Mouse (Mus musculus): ENCODE data around the gene Cldn6. TPM values are rescaled to one million over a fixed set of nuclear protein-coding genes. Genes with fewer than 3 reads are reported as not detected.

Gene Cldn6
- polyA plus RNA-seq, 1 experiment from 2014 or later: 0.30 TPM

GRCm38 (mm10) chr17:23676473-23677031 lies 2.5 kb upstream of the Cldn6 start:
- Histone ChIP-seq H3K4me1 (peaks cover 49% of the 10 kb centered on the region), H3K36me3 (ENCODE audit: poor library complexity, severe bottlenecking) (no peaks in the 10 kb centered on the region), H3K27me3 (peaks cover 62% of the 10 kb centered on the region), H3K27ac (no peak overlapping the region), H3K9me3 (replicated peaks) (no peaks in the 10 kb centered on the region), H3K9ac (peak overlapping the region; percentile 69), H3K4me3 (peak overlapping the region; percentile 49), H3K4me2 (peak overlapping the region; percentile 91)
- ATAC-seq: no peak
- under 1% methylated on average over 37 of the region's 37 CpGs for WGBS

- Histone ChIP-seq H3K4me1 (peaks cover 49% of the 10 kb centered on the region), H3K4me2 (peak within 1 kb of the TSS; percentile 91), H3K36me3 (ENCODE audit: poor library complexity, severe bottlenecking) (no peaks in the 10 kb centered on the region), H3K9me3 (replicated peaks) (no peaks in the 10 kb centered on the region), H3K9ac (peak within 1 kb of the TSS; percentile 69), H3K27ac (no peak within 1 kb of the TSS), H3K27me3 (peaks cover 69% of the 10 kb centered on the region), H3K4me3 (peak within 1 kb of the TSS; percentile 49)
- under 1% methylated on average over 34 of the region's 34 CpGs for WGBS
- ATAC-seq: peak; percentile 42
These were observed 1.8 kb upstream of the Cldn6 start, which contains the start of gene Tnfrsf12a for GRCm38 (mm10) chr17:23677236-23677679. Tnfrsf12a (minus strand) TSS chr17:23677468.

- Histone ChIP-seq H3K4me3 (no peak overlapping the region), H3K4me1 (peaks cover 44% of the 10 kb centered on the region), H3K36me3 (ENCODE audit: poor library complexity, severe bottlenecking) (no peaks in the 10 kb centered on the region), H3K4me2 (no peak overlapping the region), H3K27ac (no peak overlapping the region), H3K9ac (no peak overlapping the region), H3K27me3 (peaks cover 83% of the 10 kb centered on the region), H3K9me3 (replicated peaks) (no peaks in the 10 kb centered on the region)
- ATAC-seq: no peak
- WGBS: 79% methylated on average over 9 of the region's 9 CpGs
These were observed 1.3 kb downstream of the Cldn6 start for GRCm38 (mm10) chr17:23680336-23680735.

- Histone ChIP-seq H3K36me3 (ENCODE audit: poor library complexity, severe bottlenecking) (no peaks in the 10 kb centered on the region), H3K27me3 (peaks cover 75% of the 10 kb centered on the region), H3K4me1 (peaks cover 37% of the 10 kb centered on the region), H3K4me3 (no peak overlapping the region), H3K9ac (no peak overlapping the region), H3K9me3 (replicated peaks) (no peaks in the 10 kb centered on the region), H3K27ac (no peak overlapping the region), H3K4me2 (no peak overlapping the region)
- WGBS: 76% methylated on average over 10 of the region's 10 CpGs
- no peak for ATAC-seq
These were observed 2.0 kb downstream of the Cldn6 start for GRCm38 (mm10) chr17:23681086-23681485.

GRCm38 (mm10) chr17:23682092-23682491 lies 3.0 kb downstream of the Cldn6 start:
- peaks cover 70% of the 10 kb centered on the region for H3K27me3 ChIP-seq
- no peak for ATAC-seq
- H3K36me3 ChIP-seq (ENCODE audit: poor library complexity, severe bottlenecking): no peaks in the 10 kb centered on the region
- H3K9ac ChIP-seq: no peak overlapping the region
- peaks cover 27% of the 10 kb centered on the region for H3K4me1 ChIP-seq
- 72% methylated on average over 4 of the region's 4 CpGs for WGBS
- no peaks in the 10 kb centered on the region for H3K9me3 ChIP-seq (replicated peaks)
- no peak overlapping the region for H3K27ac ChIP-seq
- no peak overlapping the region for H3K4me3 ChIP-seq
- no peak overlapping the region for H3K4me2 ChIP-seq

- Histone ChIP-seq H3K4me1 (peaks cover 24% of the 10 kb centered on the region), H3K4me3 (no peak overlapping the region), H3K4me2 (no peak overlapping the region), H3K27ac (no peak overlapping the region), H3K9ac (no peak overlapping the region), H3K27me3 (peaks cover 67% of the 10 kb centered on the region), H3K9me3 (replicated peaks) (no peaks in the 10 kb centered on the region), H3K36me3 (ENCODE audit: poor library complexity, severe bottlenecking) (no peaks in the 10 kb centered on the region)
- no peak for ATAC-seq
- 70% methylated on average over 3 of the region's 3 CpGs for WGBS
These were observed 3.5 kb downstream of the Cldn6 start for GRCm38 (mm10) chr17:23682530-23682929.

GRCm38 (mm10) chr17:23683226-23683625 lies 4.2 kb downstream of the Cldn6 start:
- Histone ChIP-seq H3K4me3 (peak overlapping the region; percentile 6; the same call in 1 of the 2 replicates), H3K9me3 (replicated peaks) (no peaks in the 10 kb centered on the region), H3K9ac (no peak overlapping the region), H3K4me1 (peaks cover 22% of the 10 kb centered on the region), H3K27ac (no peak overlapping the region), H3K36me3 (ENCODE audit: poor library complexity, severe bottlenecking) (no peaks in the 10 kb centered on the region), H3K4me2 (peak overlapping the region; percentile 39), H3K27me3 (peaks cover 62% of the 10 kb centered on the region)
- WGBS: 26% methylated on average over 15 of the region's 15 CpGs
- no peak for ATAC-seq

GRCm38 (mm10) chr17:23683856-23684672 lies 5.0 kb downstream of the Cldn6 start, which contains the start of gene Cldn9:
Cldn9 (minus strand) TSS chr17:23684026.
- Histone ChIP-seq H3K4me2 (peak within 1 kb of the TSS; percentile 39), H3K36me3 (ENCODE audit: poor library complexity, severe bottlenecking) (no peaks in the 10 kb centered on the region), H3K27me3 (peaks cover 54% of the 10 kb centered on the region), H3K4me1 (peaks cover 21% of the 10 kb centered on the region), H3K9ac (no peak within 1 kb of the TSS), H3K9me3 (replicated peaks) (no peaks in the 10 kb centered on the region), H3K27ac (no peak within 1 kb of the TSS), H3K4me3 (peak within 1 kb of the TSS; percentile 6; the same call in 1 of the 2 replicates)
- peak; percentile 58; the same call in 1 of the 2 replicates for ATAC-seq
- WGBS: 15% methylated on average over 15 of the region's 15 CpGs

- no peak overlapping the region for H3K4me2 ChIP-seq
- H3K9ac ChIP-seq: no peak overlapping the region
- peaks cover 6% of the 10 kb centered on the region for H3K4me1 ChIP-seq
- no peak overlapping the region for H3K27ac ChIP-seq
- no peak overlapping the region for H3K4me3 ChIP-seq
- H3K27me3 ChIP-seq: peaks cover 31% of the 10 kb centered on the region
- no peaks in the 10 kb centered on the region for H3K9me3 ChIP-seq (replicated peaks)
- 54% methylated on average over 1 of the region's 1 CpGs for WGBS
- H3K36me3 ChIP-seq (ENCODE audit: poor library complexity, severe bottlenecking): no peaks in the 10 kb centered on the region
- no peak for ATAC-seq
These were observed 15.4 kb downstream of the Cldn6 start for GRCm38 (mm10) chr17:23694491-23694890.

- no peaks in the 10 kb centered on the region for H3K36me3 ChIP-seq (ENCODE audit: poor library complexity, severe bottlenecking)
- H3K9me3 ChIP-seq (replicated peaks): no peaks in the 10 kb centered on the region
- peaks cover 44% of the 10 kb centered on the region for H3K27me3 ChIP-seq
- 6% methylated on average over 3 of the region's 3 CpGs for WGBS
- no peak overlapping the region for H3K4me3 ChIP-seq
- H3K4me1 ChIP-seq: peaks cover 6% of the 10 kb centered on the region
- H3K27ac ChIP-seq: no peak overlapping the region
- no peak overlapping the region for H3K4me2 ChIP-seq
- ATAC-seq: no peak
- H3K9ac ChIP-seq: no peak overlapping the region
These were observed 16.8 kb downstream of the Cldn6 start for GRCm38 (mm10) chr17:23695801-23696200.

GRCm38 (mm10) chr17:23699131-23700077 lies 20.4 kb downstream of the Cldn6 start:
- WGBS: under 1% methylated on average over 82 of the region's 101 CpGs
- peak overlapping the region; percentile 71 for H3K9ac ChIP-seq
- H3K9me3 ChIP-seq (replicated peaks): no peaks in the 10 kb centered on the region
- H3K4me2 ChIP-seq: peak overlapping the region; percentile 100
- H3K27ac ChIP-seq: no peak overlapping the region
- H3K27me3 ChIP-seq: peaks cover 58% of the 10 kb centered on the region
- H3K4me1 ChIP-seq: peaks cover 6% of the 10 kb centered on the region
- no peaks in the 10 kb centered on the region for H3K36me3 ChIP-seq (ENCODE audit: poor library complexity, severe bottlenecking)
- H3K4me3 ChIP-seq: peak overlapping the region; percentile 73
- ATAC-seq: peak; percentile 76
